In genomic region chr14:58502890-58503289, GRCm38 (mm10) we compare ENCODE assay signal across 27 mouse cellular contexts.
"Had no signal": no experiment of that assay in that cellular context is flagged by ENCODE, and none has a peak within 500 bp of the region (broad histone marks: within the 10 kb centered on the region; RNA-seq: fewer than 3 reads in every experiment).

No protein-coding gene starts in this region.

- DNase-seq: kidney, adult 2 months; kidney, postnatal 25 days; layer of hippocampus, adult 9-11 months; layer of hippocampus, postnatal 36 days; left cerebral cortex, postnatal 4 days; lung, adult 18-20 months; lung, postnatal 36 days; midbrain, embryonic 14.5 days; retina, postnatal 1 day; right cerebral cortex, postnatal 25 days; spleen, adult 18-20 months; thymus, adult 2 months; thymus, postnatal 14 days; thymus, postnatal 4 days had no signal

- H3K4me1 ChIP-seq: liver, embryonic 12.5 days; liver, embryonic 15.5 days; stomach, embryonic 15.5 days had no signal

- H3K4me2 ChIP-seq: limb, embryonic 12.5 days; limb, embryonic 15.5 days; liver, embryonic 12.5 days; liver, embryonic 15.5 days; lung, embryonic 15.5 days; midbrain, embryonic 11.5 days; neural tube, embryonic 12.5 days; neural tube, embryonic 15.5 days; stomach, embryonic 15.5 days had no signal

- H3K27ac ChIP-seq: kidney, postnatal 0 days; layer of hippocampus, adult 2 months; left cerebral cortex, adult 2 months; limb, embryonic 12.5 days; limb, embryonic 15.5 days; liver, embryonic 12.5 days; liver, embryonic 15.5 days; lung, embryonic 15.5 days; neural tube, embryonic 12.5 days; neural tube, embryonic 15.5 days; stomach, embryonic 15.5 days had no signal

- H3K9me3 ChIP-seq: limb, embryonic 12.5 days; limb, embryonic 15.5 days; liver, embryonic 12.5 days; liver, embryonic 15.5 days; lung, embryonic 15.5 days; neural tube, embryonic 12.5 days; neural tube, embryonic 15.5 days; stomach, embryonic 15.5 days had no signal

- H3K36me3 ChIP-seq: limb, embryonic 12.5 days; limb, embryonic 15.5 days; liver, embryonic 12.5 days; liver, embryonic 15.5 days; lung, embryonic 15.5 days; neural tube, embryonic 12.5 days; neural tube, embryonic 15.5 days; stomach, embryonic 15.5 days had no signal

- H3K9ac ChIP-seq: limb, embryonic 12.5 days; limb, embryonic 15.5 days; liver, embryonic 12.5 days; liver, embryonic 15.5 days; lung, embryonic 15.5 days; neural tube, embryonic 12.5 days; neural tube, embryonic 15.5 days; stomach, embryonic 15.5 days had no signal

- H3K4me3 ChIP-seq: layer of hippocampus, adult 2 months; left cerebral cortex, adult 2 months; limb, embryonic 12.5 days; limb, embryonic 15.5 days; liver, embryonic 12.5 days; liver, embryonic 15.5 days; lung, embryonic 15.5 days; neural tube, embryonic 12.5 days; neural tube, embryonic 15.5 days; stomach, embryonic 15.5 days had no signal

- ATAC-seq: intestine, postnatal 0 days; liver, embryonic 12.5 days had no signal

- H3K27me3 ChIP-seq: limb, embryonic 12.5 days; limb, embryonic 15.5 days; liver, embryonic 12.5 days; liver, embryonic 15.5 days; lung, embryonic 15.5 days; neural tube, embryonic 12.5 days; stomach, embryonic 15.5 days had no signal
